Mouse (Mus musculus) lung, embryonic 16.5 days (tissue): Measurements from ENCODE around the gene Rapgef4. TPM values are rescaled to one million over a fixed set of nuclear protein-coding genes. Genes with fewer than 3 reads are reported as not detected.

Source experiments
- ATAC-seq: fragments of 200-750 bp; cut with Nextera tagmentation; 2 replicates; pipeline ENCODE4 v1.8.0; 2017; ENCODE audit warnings: low read depth, mild to moderate bottlenecking, moderate library complexity
- H3K27ac ChIP-seq: fragments of 300-500 bp; sonication (generic); 2 replicates; pipeline ENCODE4 v1.5.1; 2014; ENCODE audit warnings: mild to moderate bottlenecking, control low read depth, low read length
- H3K27me3 ChIP-seq: fragments of 300-500 bp; sonication (generic); 2 replicates; pipeline ENCODE4 v1.6.1; 2014; ENCODE audit warnings: low read depth, low read length, mixed read lengths; ENCODE audit not compliant: control insufficient read depth, insufficient read depth
- H3K36me3 ChIP-seq: fragments of 300-500 bp; sonication (generic); 2 replicates; pipeline ENCODE4 v1.6.1; 2014; ENCODE audit warnings: low read length; ENCODE audit not compliant: control insufficient read depth, insufficient read depth
- H3K4me1 ChIP-seq: fragments of 300-500 bp; sonication (generic); replicated peaks from 2 replicates; pipeline ENCODE4 v1.6.1; 2014; ENCODE audit warnings: low read length, mixed read lengths; ENCODE audit not compliant: control insufficient read depth, insufficient read depth
- H3K4me2 ChIP-seq: fragments of 300-500 bp; sonication (generic); 2 replicates; pipeline ENCODE4 v1.6.1; 2014; ENCODE audit warnings: low read depth, low read length, control low read depth
- H3K4me3 ChIP-seq: fragments of 300-500 bp; sonication (generic); 2 replicates; pipeline ENCODE4 v1.5.1; 2014; ENCODE audit warnings: mild to moderate bottlenecking, low read length, control low read depth
- H3K9ac ChIP-seq: fragments of 300-500 bp; sonication (generic); 2 replicates; pipeline ENCODE4 v1.6.1; 2014; ENCODE audit warnings: low read length, control low read depth
- H3K9me3 ChIP-seq: fragments of 300-500 bp; sonication (generic); 2 replicates; pipeline ENCODE4 v1.6.1; 2016; ENCODE audit warnings: low read length; ENCODE audit not compliant: control insufficient read depth
- WGBS: fragments of 180-500 bp; shearing (Covaris S2); extraction: QIAGEN DNeasy Blood & Tissue Kit; methylation state at CpG from one replicate; pipeline ENCODE4 v1.1.7; 2014; 5-methylcytosine and 5-hydroxymethylcytosine counted together
- polyA plus RNA-seq: library from polyadenylated mRNA; unstranded; fragments of >200 nt; fragmentation: Nextera tagmentation; extraction: Ambion mirVana; gene quantifications from 2 replicates; pipeline ENCODE4 v1.2.1, GENCODE M21; 2015

The Rapgef4 gene
- polyA plus RNA-seq, 1 experiment from 2014 or later: 3.7 TPM

GRCm38 (mm10) chr2:72278247-72278873 is 297.3 kb downstream of the Rapgef4 start:
- Histone ChIP-seq H3K27ac (no peak overlapping the region), H3K9ac (no peak overlapping the region), H3K9me3 (no peaks in the 10 kb centered on the region), H3K36me3 (no peaks in the 10 kb centered on the region), H3K27me3 (no peaks in the 10 kb centered on the region), H3K4me1 (peaks cover 6% of the 10 kb centered on the region), H3K4me3 (no peak overlapping the region), H3K4me2 (no peak overlapping the region)
- ATAC-seq: no peak
- WGBS: 65% methylated on average over 4 of the region's 4 CpGs

GRCm38 (mm10) chr2:72280524-72280923 is 299.5 kb downstream of the Rapgef4 start:
- no peak for ATAC-seq
- H3K4me1 ChIP-seq: peaks cover 14% of the 10 kb centered on the region
- 84% methylated on average over 5 of the region's 5 CpGs for WGBS
- H3K27me3 ChIP-seq: no peaks in the 10 kb centered on the region
- H3K36me3 ChIP-seq: no peaks in the 10 kb centered on the region
- no peak overlapping the region for H3K9ac ChIP-seq
- no peak overlapping the region for H3K4me2 ChIP-seq
- H3K4me3 ChIP-seq: no peak overlapping the region
- no peak overlapping the region for H3K27ac ChIP-seq
- no peaks in the 10 kb centered on the region for H3K9me3 ChIP-seq

GRCm38 (mm10) chr2:72281971-72282370 is 300.9 kb downstream of the Rapgef4 start:
- WGBS: 87% methylated on average over 14 of the region's 14 CpGs
- H3K36me3 ChIP-seq: no peaks in the 10 kb centered on the region
- no peak overlapping the region for H3K4me2 ChIP-seq
- H3K4me1 ChIP-seq: peaks cover 11% of the 10 kb centered on the region
- no peak overlapping the region for H3K4me3 ChIP-seq
- ATAC-seq: no peak
- H3K9ac ChIP-seq: no peak overlapping the region
- H3K9me3 ChIP-seq: no peaks in the 10 kb centered on the region
- H3K27ac ChIP-seq: no peak overlapping the region
- H3K27me3 ChIP-seq: no peaks in the 10 kb centered on the region

GRCm38 (mm10) chr2:72282733-72283132 is 301.7 kb downstream of the Rapgef4 start:
- Histone ChIP-seq H3K4me2 (no peak overlapping the region), H3K4me3 (no peak overlapping the region), H3K4me1 (peaks cover 15% of the 10 kb centered on the region), H3K9me3 (no peaks in the 10 kb centered on the region), H3K27ac (no peak overlapping the region), H3K36me3 (no peaks in the 10 kb centered on the region), H3K27me3 (no peaks in the 10 kb centered on the region), H3K9ac (no peak overlapping the region)
- 81% methylated on average over 4 of the region's 4 CpGs for WGBS
- ATAC-seq: no peak

DNA sequence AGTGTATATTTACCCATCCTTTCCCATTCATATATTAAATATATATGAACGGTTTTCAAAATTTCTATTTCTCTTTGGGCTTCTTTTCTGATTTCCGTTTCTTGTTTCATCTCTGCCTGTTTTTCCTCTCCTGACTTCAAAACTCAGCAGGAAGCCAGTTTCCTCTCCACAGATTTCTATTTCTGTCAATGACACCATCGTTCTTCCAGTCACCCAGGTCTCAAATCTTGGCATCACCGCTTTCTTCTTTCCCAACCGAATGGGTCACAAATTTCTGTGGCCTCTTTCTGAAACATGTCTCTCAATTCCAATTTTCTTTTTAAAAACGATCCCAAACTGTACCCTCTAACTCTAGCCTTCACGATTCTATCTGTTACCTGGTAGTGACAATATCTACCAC is 303.6 kb downstream of the Rapgef4 start:
- Histone ChIP-seq H3K4me2 (peak overlapping the region; percentile 76; the same call in 1 of the 2 replicates), H3K36me3 (no peaks in the 10 kb centered on the region), H3K4me3 (no peak overlapping the region), H3K4me1 (peaks cover 30% of the 10 kb centered on the region), H3K27ac (no peak overlapping the region), H3K9ac (no peak overlapping the region), H3K9me3 (no peaks in the 10 kb centered on the region), H3K27me3 (no peaks in the 10 kb centered on the region)
- no peak for ATAC-seq
- WGBS: 70% methylated on average over 7 of the region's 7 CpGs

DNA sequence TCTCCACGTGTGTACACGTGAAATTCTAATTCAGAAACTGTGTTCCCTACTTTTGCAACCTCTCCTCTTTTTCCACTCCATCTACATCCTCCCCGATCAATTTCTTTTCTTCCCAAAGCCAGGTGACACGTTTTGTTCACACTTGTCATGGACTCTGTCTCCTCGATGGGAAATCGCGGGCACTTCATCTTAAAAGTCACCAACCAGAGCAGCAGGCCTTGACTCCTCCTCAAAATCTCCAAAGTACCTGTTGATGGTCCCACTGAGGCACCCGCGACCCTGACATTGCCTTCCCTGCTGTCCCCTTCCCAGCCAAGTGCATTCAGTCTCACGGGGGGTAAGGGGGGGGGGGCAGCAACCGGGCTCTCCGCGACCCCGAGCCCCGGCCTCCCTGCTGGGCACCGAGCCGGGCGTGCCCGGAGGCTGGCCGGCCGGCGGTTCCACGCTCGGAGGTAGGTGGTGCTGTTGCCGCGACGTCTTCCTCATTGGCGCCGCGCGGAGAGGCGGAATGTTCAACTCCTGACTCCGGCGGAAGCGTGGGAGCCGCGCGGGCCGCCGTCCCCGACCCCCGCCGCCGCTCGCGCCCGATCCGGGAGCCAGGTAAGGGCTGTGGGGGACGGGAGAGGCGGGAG is 304.3 kb downstream of the Rapgef4 start, which contains the start of gene Map3k20:
TSS of gene Map3k20 (plus strand) at position 382 of the 632 bp plus-strand sequence.
- Histone ChIP-seq H3K27ac (peak within 1 kb of the TSS; percentile 86), H3K36me3 (no peaks in the 10 kb centered on the region), H3K9ac (peak within 1 kb of the TSS; percentile 97), H3K4me1 (peaks cover 33% of the 10 kb centered on the region), H3K4me2 (peak within 1 kb of the TSS; percentile 76), H3K27me3 (no peaks in the 10 kb centered on the region), H3K9me3 (no peaks in the 10 kb centered on the region), H3K4me3 (peak within 1 kb of the TSS; percentile 92)
- ATAC-seq: peak; percentile 84
- WGBS: 2% methylated on average over 43 of the region's 50 CpGs

- Histone ChIP-seq H3K36me3 (no peaks in the 10 kb centered on the region), H3K4me2 (peak overlapping the region; percentile 76), H3K4me1 (peaks cover 33% of the 10 kb centered on the region), H3K27ac (peak overlapping the region; percentile 86), H3K9me3 (no peaks in the 10 kb centered on the region), H3K27me3 (no peaks in the 10 kb centered on the region), H3K4me3 (peak overlapping the region; percentile 92), H3K9ac (peak overlapping the region; percentile 97)
- WGBS: under 1% methylated on average over 54 of the region's 60 CpGs
- ATAC-seq: peak; percentile 62
Measured at GRCm38 (mm10) chr2:72285888-72286661, 305.0 kb downstream of the Rapgef4 start.

DNA sequence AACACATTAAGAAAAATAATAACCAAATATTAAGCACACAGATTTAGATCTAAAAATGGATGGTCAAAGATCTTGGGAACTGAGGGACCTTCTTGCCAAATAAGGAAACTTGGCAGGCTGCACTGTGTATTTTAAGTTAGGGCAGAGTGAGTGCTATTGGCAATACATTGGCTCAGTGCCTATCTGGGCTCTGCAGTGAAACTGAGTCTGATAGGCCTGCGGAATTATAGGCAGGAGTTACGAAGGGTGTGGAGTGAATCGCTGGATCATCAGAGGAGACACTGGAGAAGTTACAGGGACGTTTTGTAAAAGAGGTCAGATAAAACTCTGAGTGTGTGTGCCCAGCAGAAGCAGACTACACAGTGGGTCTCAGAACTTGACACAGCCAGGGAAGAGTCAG is 306.1 kb downstream of the Rapgef4 start:
- H3K36me3 ChIP-seq: no peaks in the 10 kb centered on the region
- peak overlapping the region; percentile 30 for H3K4me3 ChIP-seq
- peak; percentile 56; the same call in 1 of the 2 replicates for ATAC-seq
- H3K4me1 ChIP-seq: peaks cover 33% of the 10 kb centered on the region
- H3K27me3 ChIP-seq: no peaks in the 10 kb centered on the region
- H3K9me3 ChIP-seq: no peaks in the 10 kb centered on the region
- H3K9ac ChIP-seq: peak overlapping the region; percentile 54
- H3K27ac ChIP-seq: peak overlapping the region; percentile 77
- H3K4me2 ChIP-seq: peak overlapping the region; percentile 55
- 13% methylated on average over 4 of the region's 4 CpGs for WGBS

DNA sequence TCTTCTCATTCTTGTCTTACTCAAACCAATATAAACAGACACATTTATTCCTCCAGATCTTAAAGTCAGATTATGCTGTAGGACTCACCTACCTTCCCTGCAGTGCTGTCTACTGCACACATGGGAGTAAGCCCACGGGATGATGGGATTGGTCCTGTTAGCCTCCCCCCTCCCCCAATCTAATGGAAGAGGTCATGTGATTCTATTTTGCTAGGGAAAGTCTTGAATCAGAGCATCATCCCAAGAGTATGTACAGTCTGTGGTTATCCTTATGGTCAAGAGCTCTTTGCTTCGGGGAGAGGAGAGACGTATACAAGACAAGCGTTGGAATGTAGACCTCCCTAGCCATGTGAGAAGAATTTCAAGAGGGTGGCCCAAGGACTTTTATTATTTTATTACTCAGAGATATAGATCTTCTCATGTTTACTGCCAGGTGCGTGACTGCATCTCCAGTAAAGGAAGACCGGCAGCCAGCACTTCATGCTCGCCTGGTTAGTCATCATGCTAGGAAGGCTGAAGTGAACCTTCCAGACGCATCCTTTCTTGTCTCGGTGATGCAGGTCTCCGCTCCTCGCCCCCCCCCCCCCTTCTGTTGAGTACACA is 308.0 kb downstream of the Rapgef4 start:
- Histone ChIP-seq H3K4me2 (no peak overlapping the region), H3K4me1 (peaks cover 29% of the 10 kb centered on the region), H3K9me3 (no peaks in the 10 kb centered on the region), H3K27ac (no peak overlapping the region), H3K4me3 (no peak overlapping the region), H3K36me3 (no peaks in the 10 kb centered on the region), H3K9ac (no peak overlapping the region), H3K27me3 (no peaks in the 10 kb centered on the region)
- no peak for ATAC-seq
- 53% methylated on average over 11 of the region's 11 CpGs for WGBS
